Mouse (Mus musculus) lung, adult 2 months (tissue): ENCODE measurements at regions not wholly inside any gene's neighbourhood (a gene's known extent, or its start where the extent isn't known, plus 50 kb on each side); places are given as distances from the start of the nearest gene placed in this dataset.

Source experiments
- DNase-seq: peaks from one replicate; pipeline ENCODE4 v3.0.0; 2022
- H3K4me1 ChIP-seq: fragments of 200-500 bp; 2 replicates; pipeline ENCODE4 v1.6.1; 2011; ENCODE audit warnings: low read length; ENCODE audit not compliant: control insufficient read depth, insufficient read depth
- H3K4me3 ChIP-seq: fragments of 200-500 bp; replicated peaks from 2 replicates; pipeline ENCODE3; 2011; ENCODE audit warnings: low read depth, mild to moderate bottlenecking, control low read depth, low read length; ENCODE audit errors: extremely low read depth
- CTCF ChIP-seq: fragments of 200-500 bp; IDR thresholded peaks from 2 replicates; pipeline ENCODE4 v1.5.1; 2011; ENCODE audit warnings: mild to moderate bottlenecking, low read length, control low read depth; ENCODE audit not compliant: insufficient read depth
- POLR2A ChIP-seq: fragments of 200-500 bp; IDR thresholded peaks from 2 replicates; pipeline ENCODE4 v1.6.1; 2011; ENCODE audit warnings: low read depth, mild to moderate bottlenecking, control low read depth, low read length, borderline replicate concordance; ENCODE audit errors: extremely low read depth
- WGBS: fragments of 180-500 bp; shearing (Covaris S2); methylation state at CpG from one replicate; pipeline ENCODE4 v1.1.7; 2018; 5-methylcytosine and 5-hydroxymethylcytosine counted together

- DNase-seq = no peak
- Histone ChIP-seq H3K4me1 (no peaks in the 10 kb centered on the region), H3K4me3 (no peak overlapping the region)
- 43% methylated on average over 6 of the region's 6 CpGs for WGBS
- TF ChIP-seq POLR2A (no peak), CTCF (no peak)
Measured at GRCm38 (mm10) chr11:44167724-44168500, 232.0 kb upstream of the Il12b start.

- 64% methylated on average over 4 of the region's 4 CpGs for WGBS
- DNase-seq = no peak
- Histone ChIP-seq H3K4me3 (no peak overlapping the region), H3K4me1 (peaks cover 5% of the 10 kb centered on the region; the same call in 1 of the 2 replicates)
- TF ChIP-seq CTCF = no peak
- no peak for TF ChIP-seq POLR2A
Measured at GRCm38 (mm10) chr11:44172478-44172877, 227.4 kb upstream of the Il12b start.

GRCm38 (mm10) chr11:44173196-44173595, 226.7 kb upstream of the Il12b start:
- Histone ChIP-seq H3K4me1 (peaks cover 5% of the 10 kb centered on the region; the same call in 1 of the 2 replicates), H3K4me3 (no peak overlapping the region)
- WGBS = 55% methylated on average over 1 of the region's 1 CpGs
- no peak for TF ChIP-seq POLR2A
- TF ChIP-seq CTCF = no peak
- DNase-seq = no peak

- DNase-seq = no peak
- Histone ChIP-seq H3K4me1 (peaks cover 5% of the 10 kb centered on the region; the same call in 1 of the 2 replicates), H3K4me3 (no peak overlapping the region)
- no peak for TF ChIP-seq POLR2A
- TF ChIP-seq CTCF = no peak
- 47% methylated on average over 2 of the region's 2 CpGs for WGBS
Measured at GRCm38 (mm10) chr11:44174548-44174947, 225.3 kb upstream of the Il12b start.

- Histone ChIP-seq H3K4me3 (no peak overlapping the region), H3K4me1 (no peaks in the 10 kb centered on the region)
- TF ChIP-seq CTCF = no peak
- TF ChIP-seq POLR2A = no peak
- 82% methylated on average over 3 of the region's 3 CpGs for WGBS
- DNase-seq = no peak
Measured at GRCm38 (mm10) chr11:44179711-44180110, 220.2 kb upstream of the Il12b start.

- H3K4me3 ChIP-seq = no peak overlapping the region
- TF ChIP-seq CTCF (no peak), POLR2A (no peak)
- 69% methylated on average over 3 of the region's 3 CpGs for WGBS
- DNase-seq = no peak
- H3K4me1 ChIP-seq = no peaks in the 10 kb centered on the region
Measured at GRCm38 (mm10) chr11:44183823-44184222, 216.0 kb upstream of the Il12b start.

- Histone ChIP-seq H3K4me1 (no peaks in the 10 kb centered on the region), H3K4me3 (no peak overlapping the region)
- no peak for TF ChIP-seq CTCF
- TF ChIP-seq POLR2A = no peak
- DNase-seq = no peak
- 70% methylated on average over 9 of the region's 9 CpGs for WGBS
Measured at GRCm38 (mm10) chr11:44185218-44185890, 214.5 kb upstream of the Il12b start.

- no peak for TF ChIP-seq CTCF
- no peak for TF ChIP-seq POLR2A
- 51% methylated on average over 2 of the region's 2 CpGs for WGBS
- no peak for DNase-seq
- Histone ChIP-seq H3K4me3 (no peak overlapping the region), H3K4me1 (no peaks in the 10 kb centered on the region)
Measured at GRCm38 (mm10) chr11:44188202-44188601, 211.7 kb upstream of the Il12b start.

GRCm38 (mm10) chr11:44193806-44194205, 206.1 kb upstream of the Il12b start:
- Histone ChIP-seq H3K4me1 (no peaks in the 10 kb centered on the region), H3K4me3 (no peak overlapping the region)
- no peak for TF ChIP-seq POLR2A
- no peak for TF ChIP-seq CTCF
- 80% methylated on average over 9 of the region's 9 CpGs for WGBS
- no peak for DNase-seq

GRCm38 (mm10) chr11:44202716-44203115, 197.1 kb upstream of the Il12b start:
- TF ChIP-seq POLR2A (no peak), CTCF (no peak)
- WGBS = 73% methylated on average over 2 of the region's 2 CpGs
- Histone ChIP-seq H3K4me3 (no peak overlapping the region), H3K4me1 (no peaks in the 10 kb centered on the region)
- DNase-seq = no peak
